Mouse (Mus musculus) heart, embryonic 11.5 days (tissue): ENCODE measurements at regions not wholly inside any gene's neighbourhood (a gene's known extent, or its start where the extent isn't known, plus 50 kb on each side); places are given as distances from the start of the nearest gene placed in this dataset.

Source experiments
- ATAC-seq: fragments of 200-750 bp; cut with Nextera tagmentation; replicated peaks from 2 replicates; pipeline ENCODE4 v1.8.0; 2017; ENCODE audit warnings: moderate library complexity; ENCODE audit not compliant: insufficient number of reproducible peaks, low FRiP score, low TSS enrichment
- H3K27ac ChIP-seq: fragments of 300-500 bp; sonication (generic); 2 replicates; pipeline ENCODE4 v1.5.1; 2014; ENCODE audit warnings: mild to moderate bottlenecking, low read depth, low read length
- H3K27me3 ChIP-seq: fragments of 300-500 bp; sonication (generic); 2 replicates; pipeline ENCODE4 v1.6.1; 2014; ENCODE audit warnings: mild to moderate bottlenecking, low read length, mixed read lengths; ENCODE audit not compliant: control insufficient read depth, insufficient read depth
- H3K36me3 ChIP-seq: fragments of 300-500 bp; sonication (generic); 2 replicates; pipeline ENCODE4 v1.6.1; 2014; ENCODE audit warnings: mild to moderate bottlenecking, low read length, moderate library complexity, mixed read lengths; ENCODE audit not compliant: control insufficient read depth, insufficient read depth
- H3K4me1 ChIP-seq: fragments of 300-500 bp; sonication (generic); 2 replicates; pipeline ENCODE4 v1.6.1; 2014; ENCODE audit warnings: low read length; ENCODE audit not compliant: control insufficient read depth, insufficient read depth
- H3K4me2 ChIP-seq: fragments of 300-500 bp; sonication (generic); 2 replicates; pipeline ENCODE4 v1.6.1; 2014; ENCODE audit warnings: mild to moderate bottlenecking, moderate library complexity
- H3K4me3 ChIP-seq: fragments of 300-500 bp; sonication (generic); 2 replicates; pipeline ENCODE4 v1.5.1; 2014; ENCODE audit warnings: low read depth, low read length
- H3K9ac ChIP-seq: fragments of 300-500 bp; sonication (generic); 2 replicates; pipeline ENCODE4 v1.6.1; 2014; ENCODE audit warnings: mild to moderate bottlenecking, low read depth, low read length, moderate library complexity
- H3K9me3 ChIP-seq: fragments of 300-500 bp; sonication (generic); replicated peaks from 2 replicates; pipeline ENCODE4 v1.6.1; 2016; ENCODE audit warnings: low read length; ENCODE audit not compliant: control insufficient read depth
- WGBS: fragments of 180-500 bp; shearing (Covaris S2); extraction: QIAGEN DNeasy Blood & Tissue Kit; methylation state at CpG from one replicate; pipeline ENCODE4 v1.1.7; 2014; ENCODE audit not compliant: insufficient replicate concordance; 5-methylcytosine and 5-hydroxymethylcytosine counted together

DNA sequence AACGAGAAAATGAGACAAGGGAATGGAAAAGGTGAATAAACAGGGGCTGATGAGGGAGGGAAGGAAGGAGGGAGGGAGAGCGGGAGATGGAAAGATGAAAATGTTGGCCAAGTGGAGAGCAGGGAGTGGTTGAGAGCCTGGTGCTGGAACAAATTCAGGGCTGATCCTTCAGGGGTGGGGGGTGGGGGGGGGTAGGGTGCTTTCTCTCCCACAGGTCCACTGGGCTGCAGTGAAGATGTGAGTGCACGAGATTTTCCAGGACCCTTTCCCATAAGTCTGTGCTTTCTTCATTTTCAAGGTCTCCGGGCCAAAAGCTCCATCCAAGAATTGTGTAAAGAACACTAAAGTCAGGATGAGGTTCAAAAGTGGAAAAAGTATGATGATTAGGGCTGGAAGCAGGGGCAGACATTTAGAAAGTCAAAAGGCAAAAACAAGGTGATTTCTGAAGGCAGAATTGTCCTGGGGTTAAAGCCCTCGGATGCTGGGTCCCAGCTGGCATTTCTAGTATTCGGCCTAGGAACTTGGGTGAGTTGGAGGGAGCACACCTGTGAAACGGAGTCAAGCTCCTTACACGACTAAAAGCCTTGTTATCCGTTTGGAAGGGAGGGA lies 74.5 kb upstream of the Boc start:
- H3K27me3 ChIP-seq = no peaks in the 10 kb centered on the region
- no peak for ATAC-seq
- no peak overlapping the region; the same call in 1 of the 2 replicates for H3K4me2 ChIP-seq
- no peak overlapping the region for H3K4me3 ChIP-seq
- H3K36me3 ChIP-seq = no peaks in the 10 kb centered on the region
- H3K9me3 ChIP-seq = no peaks in the 10 kb centered on the region
- H3K4me1 ChIP-seq = 0 out of 2 replicates have a peak, but pooled peaks cover 4% of the 10 kb centered on the region
- 49% methylated on average over 9 of the region's 9 CpGs for WGBS
- H3K27ac ChIP-seq = peak overlapping the region; percentile 66
- no peak overlapping the region for H3K9ac ChIP-seq

DNA sequence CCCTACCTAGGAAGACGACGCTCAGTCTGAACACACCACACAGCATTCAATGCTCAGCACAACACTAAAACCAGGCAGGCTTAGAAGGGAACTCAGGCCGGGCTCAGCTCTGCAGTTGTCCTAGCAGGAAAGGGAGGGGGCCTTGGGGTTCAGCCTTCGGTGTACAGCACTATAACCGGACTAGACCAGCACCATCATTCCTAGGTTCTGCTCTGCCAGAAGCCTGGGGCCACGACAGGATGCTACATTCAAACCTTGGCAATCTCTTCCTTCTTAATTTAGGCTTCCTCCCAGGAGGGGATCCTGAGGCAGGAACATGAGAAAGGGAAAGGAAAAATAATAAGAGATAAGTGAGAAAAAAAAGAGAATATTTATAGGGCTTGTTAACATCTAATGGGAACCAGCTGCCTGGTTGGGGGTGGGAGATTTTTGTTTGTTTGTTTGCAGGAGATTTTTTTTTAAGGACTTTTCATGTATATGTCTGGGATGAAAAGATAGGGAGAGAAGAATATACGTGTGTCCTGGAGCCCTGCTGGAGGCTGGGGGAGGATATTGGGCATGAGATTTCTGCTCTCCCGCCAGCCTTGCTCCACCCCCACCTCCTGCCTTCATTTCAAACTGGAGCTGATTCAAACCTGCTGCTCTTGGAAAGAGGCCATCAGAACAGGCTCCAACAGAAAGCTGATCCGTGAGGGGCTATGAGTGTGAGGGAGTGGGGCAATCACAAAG lies 73.8 kb upstream of the Boc start:
- peak; percentile 58; the same call in 1 of the 2 replicates for ATAC-seq
- no peak overlapping the region for H3K9ac ChIP-seq
- 28% methylated on average over 9 of the region's 9 CpGs for WGBS
- H3K36me3 ChIP-seq = no peaks in the 10 kb centered on the region
- 0 out of 2 replicates have a peak, but pooled peaks cover 4% of the 10 kb centered on the region for H3K4me1 ChIP-seq
- H3K27ac ChIP-seq = peak overlapping the region; percentile 66
- no peaks in the 10 kb centered on the region for H3K27me3 ChIP-seq
- H3K4me3 ChIP-seq = no peak overlapping the region
- no peak overlapping the region; the same call in 1 of the 2 replicates for H3K4me2 ChIP-seq
- no peaks in the 10 kb centered on the region for H3K9me3 ChIP-seq

DNA sequence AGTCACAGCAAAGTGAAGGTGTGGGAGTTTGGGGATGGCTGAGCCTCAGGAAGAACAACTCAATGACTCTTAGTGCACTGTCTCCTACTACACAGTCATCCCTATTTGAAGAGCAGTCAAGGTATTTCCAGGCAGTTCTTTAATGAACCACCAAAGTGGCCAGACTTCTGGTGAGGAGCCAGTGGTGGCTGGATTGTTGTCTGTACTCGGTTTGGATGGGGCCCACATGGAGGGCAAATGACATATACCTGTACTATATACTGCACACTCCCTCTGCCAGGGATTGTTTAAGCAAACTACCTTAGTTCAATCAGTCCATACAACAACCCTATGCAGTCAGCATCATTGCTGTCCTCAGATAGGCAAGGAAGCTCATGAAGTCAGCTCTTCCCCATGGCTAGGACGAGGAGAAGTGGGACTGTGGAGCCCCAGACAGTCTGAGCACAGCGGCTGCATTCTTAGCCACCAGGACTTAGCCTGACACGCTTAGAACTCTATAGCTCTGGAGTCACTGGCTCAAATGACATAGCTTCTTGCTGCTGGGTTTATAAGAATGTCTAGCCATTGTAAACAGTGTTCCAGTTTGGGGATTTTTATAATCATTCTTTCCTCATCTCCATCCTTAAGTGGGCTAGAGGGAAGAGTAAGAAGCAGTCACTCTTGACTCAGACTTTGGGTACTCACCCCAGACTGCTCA lies 72.8 kb upstream of the Boc start:
- Histone ChIP-seq H3K4me3 (no peak overlapping the region), H3K36me3 (no peaks in the 10 kb centered on the region), H3K27ac (peak overlapping the region; percentile 66), H3K27me3 (no peaks in the 10 kb centered on the region), H3K4me2 (no peak overlapping the region), H3K4me1 (0 out of 2 replicates have a peak, but pooled peaks cover 4% of the 10 kb centered on the region), H3K9me3 (no peaks in the 10 kb centered on the region), H3K9ac (no peak overlapping the region)
- ATAC-seq = no peak
- 62% methylated on average over 4 of the region's 4 CpGs for WGBS

DNA sequence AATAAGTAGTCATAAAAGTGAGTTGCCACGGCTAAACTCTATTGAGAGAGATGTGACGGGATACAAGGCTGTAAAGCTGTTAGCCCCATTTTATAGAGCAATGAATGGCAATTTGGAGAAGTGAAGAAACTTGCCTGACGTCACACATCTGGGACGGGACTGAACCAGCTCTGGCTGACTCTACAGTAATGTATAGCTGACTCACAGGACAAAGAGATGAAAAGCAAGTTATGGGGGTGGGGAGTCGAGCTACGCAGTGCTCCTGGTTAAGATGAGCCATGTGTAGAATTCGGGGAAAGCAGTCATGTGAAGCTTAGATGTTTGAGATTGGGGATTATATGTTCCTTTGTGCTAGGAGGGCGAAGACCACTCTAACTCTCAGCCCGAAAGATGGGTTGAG lies 72.2 kb upstream of the Boc start:
- H3K9me3 ChIP-seq = no peaks in the 10 kb centered on the region
- H3K36me3 ChIP-seq = no peaks in the 10 kb centered on the region
- H3K4me1 ChIP-seq = 0 out of 2 replicates have a peak, but pooled peaks cover 4% of the 10 kb centered on the region
- ATAC-seq = no peak
- no peak overlapping the region for H3K4me2 ChIP-seq
- H3K9ac ChIP-seq = no peak overlapping the region
- no peak overlapping the region for H3K4me3 ChIP-seq
- no peaks in the 10 kb centered on the region for H3K27me3 ChIP-seq
- WGBS = 78% methylated on average over 9 of the region's 9 CpGs
- no peak overlapping the region for H3K27ac ChIP-seq

DNA sequence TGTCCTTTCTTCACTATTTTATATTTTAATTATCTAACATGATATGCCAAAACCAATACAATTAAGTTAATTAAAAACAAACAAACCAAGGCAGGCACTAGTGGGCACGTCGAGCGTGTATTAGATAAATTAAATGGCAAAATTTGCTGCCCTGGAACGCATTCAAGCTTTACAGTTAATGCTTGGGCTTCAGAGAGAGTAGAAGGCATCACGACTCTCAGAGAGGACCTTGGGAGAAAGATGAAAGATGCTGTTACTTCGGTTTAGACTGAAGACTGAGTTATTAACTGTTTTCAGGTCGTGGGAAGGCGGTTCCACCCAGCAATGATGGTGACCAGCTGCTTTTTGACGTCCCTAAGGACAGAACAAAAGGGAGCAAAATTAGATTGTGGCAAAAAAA lies 71.7 kb upstream of the Boc start:
- Histone ChIP-seq H3K9me3 (no peaks in the 10 kb centered on the region), H3K36me3 (no peaks in the 10 kb centered on the region), H3K4me1 (0 out of 2 replicates have a peak, but pooled peaks cover 4% of the 10 kb centered on the region), H3K27ac (no peak overlapping the region), H3K4me2 (no peak overlapping the region), H3K4me3 (no peak overlapping the region), H3K9ac (no peak overlapping the region), H3K27me3 (no peaks in the 10 kb centered on the region)
- no peak for ATAC-seq
- WGBS = 69% methylated on average over 9 of the region's 9 CpGs

DNA sequence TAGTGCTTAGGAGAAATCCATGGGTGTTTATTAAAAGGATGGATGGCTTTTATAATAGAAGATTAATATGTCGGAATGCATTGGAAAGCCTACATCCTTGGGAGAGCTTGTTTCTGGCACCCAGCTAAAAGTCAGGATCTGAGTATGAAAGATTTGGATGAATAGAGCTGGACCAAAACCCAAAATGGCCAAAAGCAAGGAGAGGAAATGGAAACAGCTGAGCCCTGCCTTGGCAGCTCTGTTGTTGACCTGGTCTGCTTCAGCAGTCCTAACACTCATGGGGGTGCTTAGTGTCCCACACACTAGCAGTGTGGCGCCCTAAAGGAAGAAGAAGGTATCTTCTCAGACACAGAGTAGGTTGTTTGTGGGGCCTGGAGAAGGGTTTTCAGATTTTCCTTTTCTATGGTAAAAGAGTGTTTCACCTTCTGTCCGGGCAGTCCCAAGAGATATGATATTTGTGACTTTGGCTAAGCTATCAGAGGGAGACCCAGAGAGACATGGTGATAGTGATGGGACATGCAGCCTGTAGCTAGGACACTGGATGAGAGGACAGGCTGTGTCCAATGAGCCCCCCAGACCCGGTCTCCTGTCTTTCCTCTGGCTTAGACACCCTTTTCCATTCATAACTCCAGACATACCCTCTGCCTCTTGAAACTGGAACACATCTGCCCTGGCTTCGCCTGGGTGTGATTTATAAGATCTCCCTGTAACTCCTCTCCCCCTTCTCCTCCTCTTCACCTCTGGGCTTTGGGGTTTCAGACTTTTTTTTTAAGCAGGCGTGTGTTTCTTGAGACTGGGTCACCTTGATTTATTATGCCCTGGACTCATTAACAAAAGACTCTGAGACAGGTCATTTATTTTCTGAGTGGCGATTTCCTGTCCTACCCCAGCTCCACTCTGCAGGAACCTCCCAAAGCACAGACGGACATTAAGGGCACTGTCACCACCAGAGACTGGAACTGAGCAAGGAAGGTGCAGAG lies 70.9 kb upstream of the Boc start:
- Histone ChIP-seq H3K27me3 (no peaks in the 10 kb centered on the region), H3K27ac (no peak overlapping the region), H3K9ac (no peak overlapping the region), H3K4me3 (no peak overlapping the region), H3K4me1 (0 out of 2 replicates have a peak, but pooled peaks cover 4% of the 10 kb centered on the region), H3K36me3 (no peaks in the 10 kb centered on the region), H3K9me3 (no peaks in the 10 kb centered on the region), H3K4me2 (no peak overlapping the region)
- 65% methylated on average over 8 of the region's 8 CpGs for WGBS
- no peak for ATAC-seq

DNA sequence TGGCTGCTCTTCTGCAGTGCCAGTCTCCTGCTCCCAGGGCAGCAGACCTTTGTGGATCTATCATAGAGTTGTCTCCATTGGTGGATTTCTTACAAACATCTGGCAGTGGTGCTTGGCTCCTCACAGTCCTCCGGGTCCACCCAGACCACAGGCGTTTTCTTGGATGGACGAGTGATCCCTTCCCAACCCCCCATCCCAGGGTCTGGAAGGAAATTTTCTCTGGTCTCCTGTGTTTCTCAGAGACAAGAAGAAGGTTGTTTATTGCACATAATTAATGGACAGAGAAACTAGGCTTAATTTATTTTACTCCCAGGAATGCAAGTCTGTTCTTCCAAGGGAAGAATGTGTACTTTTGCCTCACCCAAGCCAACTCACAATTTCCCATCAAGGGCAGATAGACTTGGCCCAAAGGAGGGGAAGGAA lies 67.2 kb upstream of the Boc start:
- H3K4me1 ChIP-seq = no peaks in the 10 kb centered on the region
- WGBS = 79% methylated on average over 3 of the region's 3 CpGs
- no peak overlapping the region for H3K27ac ChIP-seq
- no peak overlapping the region for H3K9ac ChIP-seq
- ATAC-seq = no peak
- H3K27me3 ChIP-seq = no peaks in the 10 kb centered on the region
- no peak overlapping the region for H3K4me3 ChIP-seq
- H3K36me3 ChIP-seq = no peaks in the 10 kb centered on the region
- no peaks in the 10 kb centered on the region for H3K9me3 ChIP-seq
- H3K4me2 ChIP-seq = no peak overlapping the region

DNA sequence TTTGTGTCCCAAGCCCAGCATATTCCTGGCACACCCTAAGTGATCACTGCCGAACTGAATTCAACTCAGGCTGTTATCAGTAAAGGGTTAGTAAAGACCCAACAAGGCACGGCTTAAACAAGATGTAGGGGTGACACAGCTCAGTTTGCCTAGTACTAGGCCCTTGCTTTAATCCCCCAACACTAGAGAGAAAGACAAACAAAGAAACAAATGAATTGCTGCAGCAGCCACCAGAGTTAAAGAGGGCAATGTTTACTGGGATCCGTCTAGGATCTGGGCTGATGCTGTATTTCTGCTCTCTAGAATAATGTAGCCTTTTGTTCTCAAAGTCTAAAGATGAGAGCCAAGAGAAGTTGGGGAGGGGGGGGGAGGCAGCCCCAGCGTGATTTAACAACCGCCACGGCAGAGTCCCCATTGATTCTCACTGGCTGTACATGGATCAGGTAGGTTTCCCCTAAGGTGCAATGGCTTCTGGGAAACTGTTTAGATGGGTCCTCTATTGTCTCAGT lies 66.5 kb upstream of the Boc start:
- Histone ChIP-seq H3K36me3 (no peaks in the 10 kb centered on the region), H3K27me3 (no peaks in the 10 kb centered on the region), H3K4me2 (no peak overlapping the region), H3K4me1 (no peaks in the 10 kb centered on the region), H3K9me3 (no peaks in the 10 kb centered on the region), H3K27ac (no peak overlapping the region), H3K9ac (no peak overlapping the region), H3K4me3 (no peak overlapping the region)
- no peak for ATAC-seq
- WGBS = 67% methylated on average over 6 of the region's 6 CpGs
